Mouse (Mus musculus) embryo, embryonic 9.5 days (tissue): Measurements from ENCODE around the gene Lnx2.

ENCODE experiments used
- DNase-seq: peaks from one replicate; pipeline ENCODE4 v3.0.0-alpha.2; 2017; ENCODE audit errors: extremely low spot score

Gene Lnx2

GRCm38 (mm10) chr5:147018761-147019160 lies 57.6 kb downstream of the Lnx2 start:
- no peak for DNase-seq

GRCm38 (mm10) chr5:147017526-147017925 lies 58.9 kb downstream of the Lnx2 start:
- no peak for DNase-seq

GRCm38 (mm10) chr5:147016622-147017021 lies 59.8 kb downstream of the Lnx2 start:
- DNase-seq, result no peak

GRCm38 (mm10) chr5:147015191-147015590 lies 61.2 kb downstream of the Lnx2 start:
- no peak for DNase-seq

GRCm38 (mm10) chr5:147013845-147014244 lies 62.5 kb downstream of the Lnx2 start:
- no peak for DNase-seq

- no peak for DNase-seq
These were observed 65.1 kb downstream of the Lnx2 start for GRCm38 (mm10) chr5:147011333-147011732.

- DNase-seq, result no peak
These were observed 73.1 kb downstream of the Lnx2 start for GRCm38 (mm10) chr5:147003303-147003702.

- DNase-seq, result no peak
These were observed 75.1 kb downstream of the Lnx2 start for GRCm38 (mm10) chr5:147001312-147001711.

- DNase-seq, result no peak
These were observed 77.6 kb downstream of the Lnx2 start for GRCm38 (mm10) chr5:146998802-146999201.

GRCm38 (mm10) chr5:146996812-146997211 lies 79.6 kb downstream of the Lnx2 start:
- no peak for DNase-seq

- no peak for DNase-seq
These were observed 81.4 kb downstream of the Lnx2 start for GRCm38 (mm10) chr5:146994973-146995372.

- DNase-seq, result no peak
These were observed 82.9 kb downstream of the Lnx2 start for GRCm38 (mm10) chr5:146993509-146993908.

- no peak for DNase-seq
These were observed 87.3 kb downstream of the Lnx2 start for GRCm38 (mm10) chr5:146989051-146989450.

GRCm38 (mm10) chr5:146987588-146987987 lies 88.8 kb downstream of the Lnx2 start:
- no peak for DNase-seq

GRCm38 (mm10) chr5:146985725-146986433 lies 90.5 kb downstream of the Lnx2 start:
- no peak for DNase-seq

GRCm38 (mm10) chr5:146983216-146983615 lies 93.2 kb downstream of the Lnx2 start:
- peak; percentile 74 for DNase-seq

- no peak for DNase-seq
These were observed 95.0 kb downstream of the Lnx2 start for GRCm38 (mm10) chr5:146981376-146981775.

GRCm38 (mm10) chr5:146974781-146975123 lies 101.6 kb downstream of the Lnx2 start:
- DNase-seq, result no peak

- DNase-seq, result no peak
These were observed 102.3 kb downstream of the Lnx2 start for GRCm38 (mm10) chr5:146973858-146974780.

GRCm38 (mm10) chr5:146973353-146973752 lies 103.0 kb downstream of the Lnx2 start:
- no peak for DNase-seq

- no peak for DNase-seq
These were observed 104.4 kb downstream of the Lnx2 start for GRCm38 (mm10) chr5:146971776-146972561.
